Mouse (Mus musculus): ENCODE data around the gene Erc2. TPM values are rescaled to one million over a fixed set of nuclear protein-coding genes. Genes with fewer than 3 reads are reported as not detected.
A peak's percentile ranks its signal among the peaks of the same experiment; 100 is the strongest.

The Erc2 gene
- polyA plus RNA-seq, 1 experiment, result 0.90 TPM

GRCm38 (mm10) chr14:27607419-27607818, 14.8 kb upstream of the Erc2 start:
- H3K36me3 ChIP-seq (ENCODE audit: control insufficient read depth, insufficient read depth), result no peaks in the 10 kb centered on the region
- no peaks in the 10 kb centered on the region for H3K27me3 ChIP-seq (ENCODE audit: control insufficient read depth, insufficient read depth, insufficient read length)
- no peaks in the 10 kb centered on the region for H3K79me2 ChIP-seq (ENCODE audit: control insufficient read depth, insufficient read depth)
- no peaks in the 10 kb centered on the region for H3K79me3 ChIP-seq (ENCODE audit: low read depth)
- TF ChIP-seq CTCF (IDR thresholded peaks at IDR 0.05; ENCODE audit: control insufficient read depth, insufficient read depth, insufficient read length), result no peak
- no peak for TF ChIP-seq USF1 (IDR thresholded peaks at IDR 0.05; ENCODE audit: low read depth)
- TF ChIP-seq FOSL1 (IDR thresholded peaks at IDR 0.05; ENCODE audit: insufficient read depth, low read length, poor library complexity, severe bottlenecking), result no peak
- TF ChIP-seq MYOG (IDR thresholded peaks at IDR 0.05; ENCODE audit: control insufficient read depth, extremely low read depth, insufficient read length), result no peak
- TF ChIP-seq MAX (IDR thresholded peaks at IDR 0.05), result no peak
- TF ChIP-seq CEBPB (IDR thresholded peaks at IDR 0.05; ENCODE audit: low read depth), result no peak
- TF ChIP-seq MYOD1 (IDR thresholded peaks at IDR 0.05; ENCODE audit: control insufficient read depth, insufficient read length, low read depth), result no peak
- no peak overlapping the region for H3ac ChIP-seq (ENCODE audit: control insufficient read depth, insufficient read length, low read depth)
- H3K4me3 ChIP-seq (ENCODE audit: insufficient read depth, poor library complexity, severe bottlenecking), result no peak overlapping the region

GRCm38 (mm10) chr14:27613766-27614165, 8.5 kb upstream of the Erc2 start:
- Histone ChIP-seq H3K79me3 (ENCODE audit: low read depth) (no peaks in the 10 kb centered on the region), H3K79me2 (ENCODE audit: control insufficient read depth, insufficient read depth) (no peaks in the 10 kb centered on the region), H3K36me3 (ENCODE audit: control insufficient read depth, insufficient read depth) (no peaks in the 10 kb centered on the region), H3ac (ENCODE audit: control insufficient read depth, insufficient read length, low read depth) (no peak overlapping the region), H3K4me3 (ENCODE audit: insufficient read depth, poor library complexity, severe bottlenecking) (no peak overlapping the region), H3K27me3 (ENCODE audit: control insufficient read depth, insufficient read depth, insufficient read length) (no peaks in the 10 kb centered on the region)
- TF ChIP-seq MYOD1 (IDR thresholded peaks at IDR 0.05; ENCODE audit: control insufficient read depth, insufficient read length, low read depth), result no peak
- no peak for TF ChIP-seq MYOG (IDR thresholded peaks at IDR 0.05; ENCODE audit: control insufficient read depth, extremely low read depth, insufficient read length)
- no peak for TF ChIP-seq MAX (IDR thresholded peaks at IDR 0.05)
- TF ChIP-seq CEBPB (IDR thresholded peaks at IDR 0.05; ENCODE audit: low read depth), result no peak
- no peak for TF ChIP-seq FOSL1 (IDR thresholded peaks at IDR 0.05; ENCODE audit: insufficient read depth, low read length, poor library complexity, severe bottlenecking)
- no peak for TF ChIP-seq USF1 (IDR thresholded peaks at IDR 0.05; ENCODE audit: low read depth)
- TF ChIP-seq CTCF (IDR thresholded peaks at IDR 0.05; ENCODE audit: control insufficient read depth, insufficient read depth, insufficient read length), result no peak

- Histone ChIP-seq H3K27me3 (ENCODE audit: control insufficient read depth, insufficient read depth, insufficient read length) (no peaks in the 10 kb centered on the region), H3ac (ENCODE audit: control insufficient read depth, insufficient read length, low read depth) (no peak overlapping the region), H3K79me2 (ENCODE audit: control insufficient read depth, insufficient read depth) (no peaks in the 10 kb centered on the region), H3K79me3 (ENCODE audit: low read depth) (no peaks in the 10 kb centered on the region), H3K4me3 (ENCODE audit: insufficient read depth, poor library complexity, severe bottlenecking) (no peak overlapping the region), H3K36me3 (ENCODE audit: control insufficient read depth, insufficient read depth) (no peaks in the 10 kb centered on the region)
- TF ChIP-seq USF1 (IDR thresholded peaks at IDR 0.05; ENCODE audit: low read depth) (no peak), CEBPB (IDR thresholded peaks at IDR 0.05; ENCODE audit: low read depth) (no peak), CTCF (IDR thresholded peaks at IDR 0.05; ENCODE audit: control insufficient read depth, insufficient read depth, insufficient read length) (no peak), MAX (IDR thresholded peaks at IDR 0.05) (no peak), FOSL1 (IDR thresholded peaks at IDR 0.05; ENCODE audit: insufficient read depth, low read length, poor library complexity, severe bottlenecking) (no peak), MYOD1 (IDR thresholded peaks at IDR 0.05; ENCODE audit: control insufficient read depth, insufficient read length, low read depth) (no peak), MYOG (IDR thresholded peaks at IDR 0.05; ENCODE audit: control insufficient read depth, extremely low read depth, insufficient read length) (no peak)
Observed at GRCm38 (mm10) chr14:27617286-27617685, 4.9 kb upstream of the Erc2 start.

GRCm38 (mm10) chr14:27621576-27621975, 652 bp upstream of the Erc2 start:
- H3K27me3 ChIP-seq (ENCODE audit: control insufficient read depth, insufficient read depth, insufficient read length), result peaks cover 14% of the 10 kb centered on the region
- no peak overlapping the region for H3K4me3 ChIP-seq (ENCODE audit: insufficient read depth, poor library complexity, severe bottlenecking)
- H3K79me2 ChIP-seq (ENCODE audit: control insufficient read depth, insufficient read depth), result no peaks in the 10 kb centered on the region
- TF ChIP-seq MYOD1 (IDR thresholded peaks at IDR 0.05; ENCODE audit: control insufficient read depth, insufficient read length, low read depth), result no peak
- TF ChIP-seq CTCF (IDR thresholded peaks at IDR 0.05; ENCODE audit: control insufficient read depth, insufficient read depth, insufficient read length), result no peak
- no peak for TF ChIP-seq USF1 (IDR thresholded peaks at IDR 0.05; ENCODE audit: low read depth)
- no peak for TF ChIP-seq MAX (IDR thresholded peaks at IDR 0.05)
- no peak for TF ChIP-seq MYOG (IDR thresholded peaks at IDR 0.05; ENCODE audit: control insufficient read depth, extremely low read depth, insufficient read length)
- no peak for TF ChIP-seq FOSL1 (IDR thresholded peaks at IDR 0.05; ENCODE audit: insufficient read depth, low read length, poor library complexity, severe bottlenecking)
- TF ChIP-seq CEBPB (IDR thresholded peaks at IDR 0.05; ENCODE audit: low read depth), result no peak
- no peaks in the 10 kb centered on the region for H3K79me3 ChIP-seq (ENCODE audit: low read depth)
- no peak overlapping the region for H3ac ChIP-seq (ENCODE audit: control insufficient read depth, insufficient read length, low read depth)
- H3K36me3 ChIP-seq (ENCODE audit: control insufficient read depth, insufficient read depth), result no peaks in the 10 kb centered on the region

GRCm38 (mm10) chr14:27622923-27623219, 643 bp downstream of the Erc2 start:
- Histone ChIP-seq H3K36me3 (ENCODE audit: control insufficient read depth, insufficient read depth) (no peaks in the 10 kb centered on the region), H3K4me3 (ENCODE audit: insufficient read depth, poor library complexity, severe bottlenecking) (peak overlapping the region; percentile 32), H3K27me3 (ENCODE audit: control insufficient read depth, insufficient read depth, insufficient read length) (peaks cover 14% of the 10 kb centered on the region), H3K79me3 (ENCODE audit: low read depth) (no peaks in the 10 kb centered on the region), H3ac (ENCODE audit: control insufficient read depth, insufficient read length, low read depth) (no peak overlapping the region), H3K79me2 (ENCODE audit: control insufficient read depth, insufficient read depth) (no peaks in the 10 kb centered on the region)
- TF ChIP-seq MYOG (IDR thresholded peaks at IDR 0.05; ENCODE audit: control insufficient read depth, extremely low read depth, insufficient read length) (no peak), CEBPB (IDR thresholded peaks at IDR 0.05; ENCODE audit: low read depth) (no peak), USF1 (IDR thresholded peaks at IDR 0.05; ENCODE audit: low read depth) (no peak), MAX (IDR thresholded peaks at IDR 0.05) (no peak), MYOD1 (IDR thresholded peaks at IDR 0.05; ENCODE audit: control insufficient read depth, insufficient read length, low read depth) (no peak)

- peaks cover 14% of the 10 kb centered on the region for H3K27me3 ChIP-seq (ENCODE audit: control insufficient read depth, insufficient read depth, insufficient read length)
- TF ChIP-seq CTCF (IDR thresholded peaks at IDR 0.05; ENCODE audit: control insufficient read depth, insufficient read depth, insufficient read length) (no peak), FOSL1 (IDR thresholded peaks at IDR 0.05; ENCODE audit: insufficient read depth, low read length, poor library complexity, severe bottlenecking) (no peak), MYOG (IDR thresholded peaks at IDR 0.05; ENCODE audit: control insufficient read depth, extremely low read depth, insufficient read length) (no peak), USF1 (IDR thresholded peaks at IDR 0.05; ENCODE audit: low read depth) (no peak), MAX (IDR thresholded peaks at IDR 0.05) (no peak), MYOD1 (IDR thresholded peaks at IDR 0.05; ENCODE audit: control insufficient read depth, insufficient read length, low read depth) (no peak), CEBPB (IDR thresholded peaks at IDR 0.05; ENCODE audit: low read depth) (no peak)
- H3K79me2 ChIP-seq (ENCODE audit: control insufficient read depth, insufficient read depth), result no peaks in the 10 kb centered on the region
- H3K36me3 ChIP-seq (ENCODE audit: control insufficient read depth, insufficient read depth), result no peaks in the 10 kb centered on the region
- H3K4me3 ChIP-seq (ENCODE audit: insufficient read depth, poor library complexity, severe bottlenecking), result no peak overlapping the region
- H3K79me3 ChIP-seq (ENCODE audit: low read depth), result no peaks in the 10 kb centered on the region
- H3ac ChIP-seq (ENCODE audit: control insufficient read depth, insufficient read length, low read depth), result no peak overlapping the region
Observed at GRCm38 (mm10) chr14:27623368-27623767, 1.1 kb downstream of the Erc2 start.
